Mouse (Mus musculus) lung, postnatal 14 days (tissue): ENCODE measurements around the gene Rhob.

ENCODE experiments used
- DNase-seq: peaks from one replicate; pipeline ENCODE4 v3.0.0; 2021

Rhob gene

DNA sequence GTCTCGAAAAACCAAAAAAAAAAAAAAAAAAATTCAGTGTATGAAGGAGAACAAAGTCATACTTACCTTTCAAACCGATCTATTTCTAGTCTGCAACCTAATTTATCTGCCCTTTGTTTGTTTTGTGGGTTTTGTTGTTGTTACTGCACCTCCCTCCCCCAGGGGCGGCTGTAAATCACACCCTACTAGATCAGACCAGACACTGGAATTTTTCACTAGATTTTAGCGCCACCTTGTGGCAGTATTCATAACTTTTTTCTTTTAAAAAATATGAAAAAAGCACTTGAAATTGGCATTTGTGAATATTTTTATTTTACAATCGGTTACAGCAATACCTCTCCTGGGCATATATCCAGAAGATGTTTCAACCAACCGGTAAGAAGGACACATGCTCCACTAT is 2.7 kb upstream of the Rhob start:
- DNase-seq, result peak; percentile 73

DNA sequence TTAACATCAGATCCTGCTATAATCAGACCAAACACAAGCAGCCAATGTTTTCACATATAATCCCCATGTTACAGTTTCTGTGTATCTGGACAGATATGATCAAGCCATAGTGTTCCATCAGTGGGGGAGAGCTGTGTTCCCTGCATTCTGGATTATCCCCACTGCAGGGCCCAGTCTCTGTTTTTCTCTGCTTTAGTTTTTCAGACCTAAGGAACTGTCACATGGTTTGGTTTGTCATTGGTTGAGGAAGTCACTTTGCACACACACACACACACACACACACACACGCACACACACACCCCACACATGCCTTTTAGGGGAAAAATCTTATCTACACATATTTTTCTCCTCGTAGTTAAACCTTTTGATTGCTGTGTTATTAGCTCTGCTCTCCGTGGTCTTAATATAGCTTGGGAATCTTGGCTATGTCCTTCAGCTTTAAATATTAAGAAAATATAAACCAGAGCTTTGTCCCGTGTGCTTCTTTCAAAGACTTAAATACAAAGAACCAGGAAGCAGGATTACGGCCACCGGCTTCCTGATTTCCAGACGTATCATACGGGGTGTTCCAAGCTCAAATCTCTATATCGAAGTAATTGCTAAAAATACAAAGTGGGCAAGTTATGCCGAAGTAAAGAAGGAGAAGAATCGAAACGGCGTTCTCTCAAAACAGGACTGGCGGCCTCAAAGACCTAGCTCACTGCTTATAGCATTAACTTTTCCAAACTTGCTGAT is 1.9 kb upstream of the Rhob start:
- no peak for DNase-seq

- peak; percentile 28 for DNase-seq
Observed at GRCm38 (mm10) chr12:8500597-8501570, 1.1 kb upstream of the Rhob start.

DNA sequence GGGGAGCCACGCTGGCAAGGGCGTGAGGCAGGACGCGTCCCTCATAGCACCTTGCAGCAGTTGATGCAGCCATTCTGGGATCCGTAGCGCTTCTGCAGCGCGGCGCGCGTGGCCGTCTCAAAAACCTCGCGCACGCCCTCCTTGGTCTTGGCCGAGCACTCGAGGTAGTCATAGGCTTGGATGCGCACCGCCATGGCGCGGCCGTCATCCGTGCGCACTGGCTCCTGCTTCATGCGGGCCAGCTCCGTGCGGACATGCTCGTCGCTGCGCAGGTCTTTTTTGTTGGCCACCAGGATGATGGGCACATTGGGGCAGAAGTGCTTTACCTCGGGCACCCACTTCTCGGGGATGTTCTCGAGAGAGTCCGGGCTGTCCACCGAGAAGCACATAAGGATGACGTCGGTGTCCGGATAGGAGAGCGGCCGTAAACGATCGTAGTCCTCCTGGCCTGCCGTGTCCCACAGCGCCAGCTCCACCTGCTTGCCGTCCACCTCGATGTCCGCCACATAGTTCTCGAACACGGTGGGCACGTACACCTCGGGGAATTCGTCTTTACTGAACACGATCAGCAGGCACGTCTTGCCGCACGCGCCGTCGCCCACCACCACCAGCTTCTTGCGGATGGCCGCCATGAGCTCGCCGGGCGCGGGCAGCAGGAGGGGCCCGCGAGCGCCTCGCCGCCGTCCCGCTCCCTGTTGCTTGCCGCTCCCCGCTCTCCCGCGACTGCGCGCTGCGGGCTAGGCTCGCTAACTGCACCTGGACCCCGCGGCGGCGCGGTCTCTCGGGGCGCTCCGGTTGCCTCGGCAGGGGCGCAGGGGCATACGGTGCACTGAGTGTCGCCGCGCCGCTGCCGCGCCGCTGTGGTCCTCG is 573 bp downstream of the Rhob start:
- peak; percentile 67 for DNase-seq

DNA sequence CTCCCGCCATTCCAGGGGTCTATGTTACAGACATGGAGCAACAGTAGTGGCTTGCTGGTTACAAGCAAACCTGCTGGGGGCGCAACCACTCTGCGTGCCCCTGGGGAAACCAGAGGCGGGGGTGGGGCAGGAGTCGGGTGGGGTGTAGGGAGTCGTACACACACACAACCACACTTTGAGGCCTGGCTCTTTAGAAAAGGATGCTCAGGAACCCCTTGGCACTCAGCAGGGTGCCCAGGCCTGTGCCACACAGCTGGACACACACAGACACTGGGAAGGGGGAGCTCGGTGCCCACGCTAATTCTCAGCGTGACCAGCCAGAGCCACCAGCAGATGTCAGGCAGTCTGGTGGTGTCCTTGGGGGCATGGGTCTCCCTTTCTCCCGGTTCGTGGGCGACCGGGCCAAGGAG is 1.2 kb downstream of the Rhob start:
- DNase-seq, result peak; percentile 62

DNA sequence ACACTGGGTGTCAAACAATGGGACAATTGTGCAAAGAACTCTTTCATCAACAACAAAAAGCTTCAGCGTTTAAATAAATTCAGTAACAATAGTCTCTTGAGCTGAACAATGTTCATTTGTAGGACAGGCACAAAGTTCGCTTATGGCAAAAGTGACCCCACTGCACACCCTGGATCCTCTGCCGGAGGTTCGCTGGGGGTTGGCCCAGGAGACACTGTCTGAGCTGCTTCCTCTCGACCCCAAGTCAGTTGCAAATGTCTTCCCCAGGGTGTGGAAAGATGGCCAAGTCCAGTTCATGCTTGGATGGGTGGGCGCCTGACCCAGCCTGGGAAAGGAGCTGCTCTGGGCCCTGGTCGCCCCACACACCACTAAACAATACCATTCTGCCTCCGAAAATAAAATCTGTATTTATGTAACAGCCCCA is 1.6 kb downstream of the Rhob start:
- no peak for DNase-seq

DNA sequence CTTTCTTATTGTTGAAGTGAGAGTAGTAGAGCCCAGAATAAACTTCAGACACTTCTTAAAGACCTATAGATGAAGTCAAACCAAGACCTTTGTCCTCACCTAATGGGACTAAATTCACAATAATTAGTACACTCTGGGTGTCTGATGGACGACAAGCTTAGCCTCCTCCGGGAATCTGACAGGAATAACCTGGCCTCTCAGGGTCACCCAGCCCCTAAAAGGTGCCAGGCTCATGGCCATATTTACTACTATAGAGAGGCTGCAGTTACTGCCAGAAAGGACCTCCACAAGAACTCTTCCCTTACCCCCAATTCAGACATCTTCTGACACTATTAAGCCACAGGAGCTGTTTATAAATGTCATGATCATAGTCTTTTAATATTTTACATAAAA is 2.5 kb downstream of the Rhob start:
- no peak for DNase-seq

DNA sequence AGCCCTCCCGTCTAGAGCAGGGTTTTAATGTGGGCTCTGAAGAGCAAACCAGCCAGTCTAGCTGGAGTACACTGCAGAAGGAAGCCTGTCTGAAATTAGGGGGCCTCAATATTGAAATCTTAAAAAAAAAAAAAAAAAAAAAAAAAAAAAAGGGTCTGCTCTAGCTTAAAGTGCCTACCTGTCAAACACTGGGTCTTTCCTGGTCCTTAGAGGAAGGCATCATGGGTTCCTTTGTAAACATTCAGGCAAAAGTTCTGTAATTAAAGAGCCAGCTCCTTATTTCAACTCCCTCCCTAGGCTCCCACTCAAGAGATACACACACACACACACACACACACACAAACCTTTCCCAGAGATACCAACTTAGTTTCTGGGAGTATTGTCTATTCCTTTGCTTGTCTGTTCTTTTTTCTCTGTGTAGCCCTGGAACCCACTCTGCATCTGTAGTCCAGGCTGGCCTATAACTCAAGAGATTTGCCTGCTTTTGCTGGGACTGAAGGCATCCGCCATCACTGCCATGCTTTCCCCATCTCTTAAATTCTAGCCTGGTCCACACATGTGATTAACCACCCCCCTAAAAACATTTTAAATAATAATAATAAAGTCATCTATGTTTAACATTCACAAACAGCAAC is 3.0 kb downstream of the Rhob start:
- DNase-seq, result no peak

- DNase-seq, result peak; percentile 70
Observed at GRCm38 (mm10) chr12:8495881-8496678, 3.7 kb downstream of the Rhob start.

GRCm38 (mm10) chr12:8494675-8495074 is 5.1 kb downstream of the Rhob start:
- no peak for DNase-seq

- no peak for DNase-seq
Observed at GRCm38 (mm10) chr12:8493386-8493785, 6.4 kb downstream of the Rhob start.

DNA sequence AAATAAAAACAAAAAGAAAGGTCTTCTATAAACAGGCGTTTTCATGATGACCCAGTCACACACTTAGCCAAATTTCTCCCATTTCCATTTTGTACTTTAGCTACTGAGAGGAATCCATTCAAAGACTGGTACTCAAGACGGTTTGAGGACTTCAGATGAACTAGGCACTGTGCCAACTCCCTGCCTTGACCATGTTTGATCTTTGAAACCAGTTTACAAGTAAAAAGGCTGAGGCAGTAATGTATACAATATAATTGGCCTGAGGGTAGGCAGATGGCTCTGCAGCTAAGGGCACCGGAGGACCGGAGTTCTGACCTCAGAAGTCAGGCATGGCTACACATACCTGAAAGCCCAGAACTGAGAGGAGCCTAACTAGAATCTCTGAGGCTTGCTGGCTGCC is 10.7 kb downstream of the Rhob start:
- DNase-seq, result no peak

DNA sequence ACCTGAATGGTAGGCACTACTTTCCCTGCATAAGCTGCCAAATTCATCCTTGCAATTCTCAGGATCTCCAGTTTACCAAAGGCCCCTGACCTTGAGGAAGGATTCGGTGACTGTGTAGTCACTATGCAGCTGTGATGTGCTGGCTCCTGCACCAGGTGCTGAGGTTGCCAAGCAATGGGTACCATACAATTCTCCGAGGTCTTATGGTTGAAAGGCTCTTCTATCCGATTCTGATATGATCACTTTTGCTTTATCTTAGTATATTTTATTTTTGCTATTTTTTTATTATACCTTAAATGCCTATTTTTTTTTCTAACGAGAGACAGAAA is 11.2 kb downstream of the Rhob start:
- no peak for DNase-seq

GRCm38 (mm10) chr12:8487959-8488651 is 11.7 kb downstream of the Rhob start:
- DNase-seq, result peak; percentile 76

DNA sequence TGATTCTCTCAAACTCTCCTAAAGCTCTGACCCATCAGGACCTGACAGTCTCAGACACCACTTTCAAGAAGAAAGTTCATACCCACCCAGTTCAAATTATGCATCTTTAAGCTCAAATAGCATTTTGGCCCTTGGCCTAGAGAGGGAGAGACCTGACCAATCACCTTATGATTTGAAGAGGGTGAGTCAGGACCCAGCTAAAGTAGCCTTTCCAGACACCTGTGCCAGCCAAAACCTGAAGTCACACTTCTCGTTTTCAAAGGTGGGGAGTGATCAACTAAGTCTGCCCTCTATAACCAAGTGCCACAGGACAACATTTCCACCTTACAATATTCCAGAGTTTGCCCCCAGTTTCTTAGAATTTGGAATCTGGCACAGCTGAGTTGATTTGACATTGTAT is 12.5 kb downstream of the Rhob start:
- no peak for DNase-seq

GRCm38 (mm10) chr12:8485247-8485646 is 14.6 kb downstream of the Rhob start:
- DNase-seq, result no peak

GRCm38 (mm10) chr12:8482169-8482568 is 17.6 kb downstream of the Rhob start:
- no peak for DNase-seq

GRCm38 (mm10) chr12:8474836-8475387 is 24.9 kb downstream of the Rhob start:
- no peak for DNase-seq

- DNase-seq, result peak; percentile 52
Observed at GRCm38 (mm10) chr12:8472591-8473358, 27.0 kb downstream of the Rhob start.

- no peak for DNase-seq
Observed at GRCm38 (mm10) chr12:8472051-8472450, 27.8 kb downstream of the Rhob start.
